Mouse (Mus musculus): ENCODE results near the gene Dut. TPM values are rescaled to one million over a fixed set of nuclear protein-coding genes. Genes with fewer than 3 reads are reported as not detected.

The Dut gene
- polyA plus RNA-seq, 1 experiment from 2014 or later = 72.2 TPM

GRCm38 (mm10) chr2:125291101-125291500 lies 44.1 kb downstream of the Dut start:
- H3K4me3 ChIP-seq = no peak overlapping the region
- H3K27ac ChIP-seq (replicated peaks) = no peak overlapping the region
- H3K4me1 ChIP-seq (replicated peaks) = no peaks in the 10 kb centered on the region
- no peaks in the 10 kb centered on the region for H3K9me3 ChIP-seq
- ATAC-seq (ENCODE audit: low read depth) = no peak
- WGBS = 92% methylated on average over 1 of the region's 1 CpGs
- no peak overlapping the region for H3K9ac ChIP-seq
- H3K36me3 ChIP-seq = no peaks in the 10 kb centered on the region
- H3K4me2 ChIP-seq = no peak overlapping the region
- no peaks in the 10 kb centered on the region for H3K27me3 ChIP-seq

GRCm38 (mm10) chr2:125292616-125293015 lies 45.6 kb downstream of the Dut start:
- Histone ChIP-seq H3K4me2 (no peak overlapping the region), H3K27ac (replicated peaks) (no peak overlapping the region), H3K4me1 (replicated peaks) (0 out of 2 replicates have a peak, but pooled peaks cover 3% of the 10 kb centered on the region), H3K9ac (no peak overlapping the region), H3K36me3 (no peaks in the 10 kb centered on the region), H3K27me3 (no peaks in the 10 kb centered on the region), H3K4me3 (no peak overlapping the region), H3K9me3 (no peaks in the 10 kb centered on the region)
- no peak for ATAC-seq (ENCODE audit: low read depth)
- 81% methylated on average over 7 of the region's 7 CpGs for WGBS

GRCm38 (mm10) chr2:125293969-125294491 lies 47.0 kb downstream of the Dut start:
- Histone ChIP-seq H3K4me2 (no peak overlapping the region), H3K9ac (no peak overlapping the region), H3K4me1 (replicated peaks) (0 out of 2 replicates have a peak, but pooled peaks cover 3% of the 10 kb centered on the region), H3K9me3 (no peaks in the 10 kb centered on the region), H3K27ac (replicated peaks) (no peak overlapping the region), H3K36me3 (no peaks in the 10 kb centered on the region), H3K4me3 (no peak overlapping the region), H3K27me3 (no peaks in the 10 kb centered on the region)
- no peak for ATAC-seq (ENCODE audit: low read depth)
- 87% methylated on average over 5 of the region's 5 CpGs for WGBS

- H3K4me2 ChIP-seq = no peak overlapping the region
- no peaks in the 10 kb centered on the region for H3K9me3 ChIP-seq
- WGBS = 89% methylated on average over 3 of the region's 3 CpGs
- H3K36me3 ChIP-seq = no peaks in the 10 kb centered on the region
- no peaks in the 10 kb centered on the region for H3K27me3 ChIP-seq
- no peak overlapping the region for H3K27ac ChIP-seq (replicated peaks)
- H3K9ac ChIP-seq = no peak overlapping the region
- 0 out of 2 replicates have a peak, but pooled peaks cover 3% of the 10 kb centered on the region for H3K4me1 ChIP-seq (replicated peaks)
- no peak for ATAC-seq (ENCODE audit: low read depth)
- no peak overlapping the region for H3K4me3 ChIP-seq
These were observed 48.5 kb downstream of the Dut start for GRCm38 (mm10) chr2:125295526-125295925.

GRCm38 (mm10) chr2:125298841-125299240 lies 51.9 kb downstream of the Dut start:
- ATAC-seq (ENCODE audit: low read depth) = no peak
- Histone ChIP-seq H3K27me3 (no peaks in the 10 kb centered on the region), H3K36me3 (no peaks in the 10 kb centered on the region), H3K27ac (replicated peaks) (no peak overlapping the region), H3K4me2 (no peak overlapping the region), H3K9ac (no peak overlapping the region), H3K4me1 (replicated peaks) (0 out of 2 replicates have a peak, but pooled peaks cover 3% of the 10 kb centered on the region), H3K4me3 (no peak overlapping the region), H3K9me3 (no peaks in the 10 kb centered on the region)
- 98% methylated on average over 1 of the region's 1 CpGs for WGBS

- H3K27ac ChIP-seq (replicated peaks) = no peak overlapping the region
- WGBS = 70% methylated on average over 9 of the region's 9 CpGs
- no peak for ATAC-seq (ENCODE audit: low read depth)
These were observed 55.1 kb downstream of the Dut start for GRCm38 (mm10) chr2:125301877-125302624.

GRCm38 (mm10) chr2:125302625-125302924 lies 55.6 kb downstream of the Dut start:
- H3K27me3 ChIP-seq = no peaks in the 10 kb centered on the region
- H3K27ac ChIP-seq (replicated peaks) = no peak overlapping the region
- no peak overlapping the region for H3K4me3 ChIP-seq
- no peak overlapping the region for H3K4me2 ChIP-seq
- no peak overlapping the region for H3K9ac ChIP-seq
- H3K4me1 ChIP-seq (replicated peaks) = 0 out of 2 replicates have a peak, but pooled peaks cover under 1% of the 10 kb centered on the region
- ATAC-seq (ENCODE audit: low read depth) = no peak
- H3K9me3 ChIP-seq = no peaks in the 10 kb centered on the region
- H3K36me3 ChIP-seq = no peaks in the 10 kb centered on the region; the same call in 1 of the 2 replicates
- 83% methylated on average over 8 of the region's 8 CpGs for WGBS

More at GRCm38 (mm10) chr2:125301877-125302624, 55.1 kb downstream of the Dut start:
- Histone ChIP-seq H3K4me1 (replicated peaks) (0 out of 2 replicates have a peak, but pooled peaks cover 3% of the 10 kb centered on the region), H3K9me3 (no peaks in the 10 kb centered on the region), H3K27me3 (no peaks in the 10 kb centered on the region), H3K4me2 (no peak overlapping the region), H3K9ac (no peak overlapping the region), H3K4me3 (no peak overlapping the region), H3K36me3 (no peaks in the 10 kb centered on the region; the same call in 1 of the 2 replicates)

GRCm38 (mm10) chr2:125303764-125304384 lies 56.9 kb downstream of the Dut start:
- WGBS = 85% methylated on average over 5 of the region's 5 CpGs
- H3K27ac ChIP-seq (replicated peaks) = no peak overlapping the region
- no peak overlapping the region for H3K9ac ChIP-seq
- no peaks in the 10 kb centered on the region for H3K4me1 ChIP-seq (replicated peaks)
- no peak overlapping the region for H3K4me3 ChIP-seq
- no peak overlapping the region for H3K4me2 ChIP-seq
- H3K27me3 ChIP-seq = no peaks in the 10 kb centered on the region
- ATAC-seq (ENCODE audit: low read depth) = no peak
- peaks cover 8% of the 10 kb centered on the region; the same call in 1 of the 2 replicates for H3K36me3 ChIP-seq
- no peaks in the 10 kb centered on the region for H3K9me3 ChIP-seq

GRCm38 (mm10) chr2:125304746-125305145 lies 57.8 kb downstream of the Dut start:
- 92% methylated on average over 3 of the region's 3 CpGs for WGBS
- no peak overlapping the region for H3K9ac ChIP-seq
- H3K9me3 ChIP-seq = no peaks in the 10 kb centered on the region
- ATAC-seq (ENCODE audit: low read depth) = no peak
- H3K36me3 ChIP-seq = peaks cover 17% of the 10 kb centered on the region
- no peaks in the 10 kb centered on the region for H3K27me3 ChIP-seq
- H3K27ac ChIP-seq (replicated peaks) = no peak overlapping the region
- no peaks in the 10 kb centered on the region for H3K4me1 ChIP-seq (replicated peaks)
- H3K4me2 ChIP-seq = no peak overlapping the region
- H3K4me3 ChIP-seq = no peak overlapping the region

- no peak overlapping the region for H3K9ac ChIP-seq
- no peak overlapping the region for H3K4me3 ChIP-seq
- no peaks in the 10 kb centered on the region for H3K27me3 ChIP-seq
- ATAC-seq (ENCODE audit: low read depth) = no peak
- H3K9me3 ChIP-seq = no peaks in the 10 kb centered on the region
- peaks cover 19% of the 10 kb centered on the region for H3K36me3 ChIP-seq
- H3K27ac ChIP-seq (replicated peaks) = no peak overlapping the region
- H3K4me1 ChIP-seq (replicated peaks) = no peaks in the 10 kb centered on the region
- WGBS = 86% methylated on average over 3 of the region's 3 CpGs
- no peak overlapping the region for H3K4me2 ChIP-seq
These were observed 58.7 kb downstream of the Dut start for GRCm38 (mm10) chr2:125305671-125306070.

All from neural tube, embryonic 13.5 days (tissue).